Mouse (Mus musculus): ENCODE results near the gene Slc1a5. TPM values are rescaled to one million over a fixed set of nuclear protein-coding genes. Genes with fewer than 3 reads are reported as not detected.
A peak's percentile ranks its signal among the peaks of the same experiment; 100 is the strongest.

The Slc1a5 gene
- total RNA-seq, 2 experiments from 2014 or later, result 48.3 to 79.5 TPM

DNA sequence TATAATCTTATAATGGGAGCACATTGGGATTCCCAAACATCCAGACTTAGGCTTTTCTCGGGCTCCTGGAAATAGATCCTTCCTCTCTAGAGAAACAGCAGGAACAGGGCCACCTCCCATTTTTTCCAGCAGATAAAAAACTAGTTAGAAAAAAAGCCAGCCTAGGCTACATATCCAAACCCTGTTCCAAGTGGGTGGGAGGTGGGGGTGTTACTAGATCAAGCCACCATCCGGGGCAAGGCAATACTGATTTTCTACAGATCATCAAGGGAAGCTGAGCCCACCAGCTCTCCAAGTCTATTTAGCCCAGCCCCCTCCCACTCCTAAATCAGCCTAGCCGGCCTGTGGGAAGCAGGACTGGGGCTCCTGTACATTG, 63.5 kb downstream of the Slc1a5 start:
- no peak for ATAC-seq (replicated peaks; ENCODE audit: poor library complexity)

- 0 out of 2 replicates have a peak, but pooled peaks have one; percentile 2 for ATAC-seq (replicated peaks; ENCODE audit: poor library complexity)
Measured at GRCm38 (mm10) chr7:16845072-16845819, 64.1 kb downstream of the Slc1a5 start.

DNA sequence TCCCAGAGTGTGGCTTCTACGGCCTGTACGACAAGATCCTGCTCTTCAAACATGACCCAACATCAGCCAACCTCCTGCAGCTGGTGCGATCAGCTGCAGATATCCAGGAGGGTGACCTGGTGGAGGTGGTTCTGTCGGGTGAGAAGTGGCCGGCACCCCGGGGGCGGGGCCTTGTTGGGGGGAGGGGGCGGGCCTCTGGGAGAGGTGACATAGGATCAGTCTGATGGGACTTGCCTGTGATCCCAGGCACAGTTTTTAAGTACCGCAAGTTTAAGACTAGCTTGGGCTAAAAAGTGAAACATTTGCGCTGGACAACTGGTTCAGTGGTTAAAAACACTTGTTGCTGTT, 64.7 kb downstream of the Slc1a5 start:
- ATAC-seq (replicated peaks; ENCODE audit: poor library complexity), result no peak

DNA sequence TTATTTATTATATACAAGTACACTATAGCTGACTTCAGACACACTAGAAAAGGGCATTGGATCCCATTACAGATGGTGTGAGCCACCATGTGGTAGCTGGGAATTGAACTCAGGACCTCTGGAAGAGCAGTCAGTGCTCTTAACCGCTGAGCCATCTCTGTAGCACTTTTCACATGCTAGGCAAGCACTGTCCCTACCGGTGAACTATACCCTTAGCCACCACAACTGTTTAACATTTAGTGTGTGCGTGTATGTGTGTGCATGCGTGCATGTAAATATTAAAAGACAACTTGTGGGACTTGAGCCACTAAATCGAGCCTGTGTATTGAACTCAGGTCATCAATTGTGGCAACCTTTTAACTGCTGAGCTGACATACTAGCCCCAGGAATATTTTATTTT, 65.6 kb downstream of the Slc1a5 start:
- no peak for ATAC-seq (replicated peaks; ENCODE audit: poor library complexity)

GRCm38 (mm10) chr7:16847507-16847906, 66.4 kb downstream of the Slc1a5 start:
- ATAC-seq (replicated peaks; ENCODE audit: poor library complexity), result no peak

Other genes starting within 250 kb of the Slc1a5 start
- gene Arhgap35, start 166.3 kb upstream of the Slc1a5 start, total RNA-seq (2015), result 9.1 and 9.2 TPM in 2 replicates
- gene Arhgap35, start 166.3 kb upstream of the Slc1a5 start, total RNA-seq (2017), result 4.6 and 6.7 TPM in 2 replicates
- not detected in 2 replicates for gene Ceacam15, start 105.6 kb upstream of the Slc1a5 start, total RNA-seq (2015)
- not detected in 2 replicates for gene Ceacam15, start 105.6 kb upstream of the Slc1a5 start, total RNA-seq (2017)
- not detected in 2 replicates for gene Ceacam9, start 59.4 kb upstream of the Slc1a5 start, total RNA-seq (2015)
- not detected in 2 replicates for gene Ceacam9, start 59.4 kb upstream of the Slc1a5 start, total RNA-seq (2017)
- gene Ap2s1, start 42.9 kb upstream of the Slc1a5 start, total RNA-seq (2015), result 162 and 164 TPM in 2 replicates
- 73.9 and 88.7 TPM in 2 replicates for gene Ap2s1, start 42.9 kb upstream of the Slc1a5 start, total RNA-seq (2017)
- 28.2 and 39.0 TPM in 2 replicates for gene Strn4, start 34.5 kb downstream of the Slc1a5 start, total RNA-seq (2015)
- gene Strn4, start 34.5 kb downstream of the Slc1a5 start, total RNA-seq (2017), result 40.0 and 43.5 TPM in 2 replicates
- 11.5 and 13.1 TPM in 2 replicates for gene Fkrp, start 35.4 kb downstream of the Slc1a5 start, total RNA-seq (2015)
- 9.8 and 14.3 TPM in 2 replicates for gene Fkrp, start 35.4 kb downstream of the Slc1a5 start, total RNA-seq (2017)
- 6.2 and 8.8 TPM in 2 replicates for gene Prkd2, start 61.6 kb downstream of the Slc1a5 start, total RNA-seq (2015)
- gene Prkd2, start 61.6 kb downstream of the Slc1a5 start, total RNA-seq (2017), result 6.0 and 8.8 TPM in 2 replicates
- not detected in 2 replicates for gene Dact3, start 94.0 kb downstream of the Slc1a5 start, total RNA-seq (2015)
- 0.04 and 0.17 TPM in 2 replicates for gene Dact3, start 94.0 kb downstream of the Slc1a5 start, total RNA-seq (2017)
- gene Gng8, start 110.4 kb downstream of the Slc1a5 start, total RNA-seq (2015), result not detected in 2 replicates
- gene Gng8, start 110.4 kb downstream of the Slc1a5 start, total RNA-seq (2017), result not detected in 2 replicates
- 2.1 and 2.6 TPM in 2 replicates for gene Ptgir, start 125.2 kb downstream of the Slc1a5 start, total RNA-seq (2015)
- gene Ptgir, start 125.2 kb downstream of the Slc1a5 start, total RNA-seq (2017), result 1.8 and 4.0 TPM in 2 replicates
- gene Calm3, start 142.8 kb downstream of the Slc1a5 start, total RNA-seq (2015), result 125 and 150 TPM in 2 replicates
- gene Calm3, start 142.8 kb downstream of the Slc1a5 start, total RNA-seq (2017), result 419 and 440 TPM in 2 replicates
- not detected in 2 replicates for gene Pnmal2, start 163.3 kb downstream of the Slc1a5 start, total RNA-seq (2015)
- gene Pnmal2, start 163.3 kb downstream of the Slc1a5 start, total RNA-seq (2017), result 0.20 TPM in 1 of 2 replicates, not detected in the other
- gene Pnmal1, start 178.3 kb downstream of the Slc1a5 start, total RNA-seq (2015), result not detected in 2 replicates
- gene Pnmal1, start 178.3 kb downstream of the Slc1a5 start, total RNA-seq (2017), result not detected in 2 replicates
- 0.67 TPM in 1 of 2 replicates, not detected in the other for gene Gm42372, start 201.7 kb downstream of the Slc1a5 start, total RNA-seq (2015)
- gene Gm42372, start 201.7 kb downstream of the Slc1a5 start, total RNA-seq (2017), result 0.20 TPM in 1 of 2 replicates, not detected in the other
- 1.1 and 1.3 TPM in 2 replicates for gene Ccdc8, start 211.4 kb downstream of the Slc1a5 start, total RNA-seq (2015)
- 3.8 and 6.0 TPM in 2 replicates for gene Ccdc8, start 211.4 kb downstream of the Slc1a5 start, total RNA-seq (2017)
- 74.8 and 80.5 TPM in 2 replicates for gene Ppp5c, start 246.6 kb downstream of the Slc1a5 start, total RNA-seq (2015)
- gene Ppp5c, start 246.6 kb downstream of the Slc1a5 start, total RNA-seq (2017), result 68.3 and 78.9 TPM in 2 replicates

Measured in megakaryocyte progenitor cell, adult 5-6 weeks (primary cell).